Mouse (Mus musculus) mature B cell (primary cell): ENCODE data around the gene Fkbp5.

Source experiments
- in situ Hi-C: fragments of 300-500 bp; cut with MboI; formaldehyde crosslinking; loops from 2 replicates; pipeline ENCODE4 v1.14.3; 2019

The Fkbp5 gene

DNA sequence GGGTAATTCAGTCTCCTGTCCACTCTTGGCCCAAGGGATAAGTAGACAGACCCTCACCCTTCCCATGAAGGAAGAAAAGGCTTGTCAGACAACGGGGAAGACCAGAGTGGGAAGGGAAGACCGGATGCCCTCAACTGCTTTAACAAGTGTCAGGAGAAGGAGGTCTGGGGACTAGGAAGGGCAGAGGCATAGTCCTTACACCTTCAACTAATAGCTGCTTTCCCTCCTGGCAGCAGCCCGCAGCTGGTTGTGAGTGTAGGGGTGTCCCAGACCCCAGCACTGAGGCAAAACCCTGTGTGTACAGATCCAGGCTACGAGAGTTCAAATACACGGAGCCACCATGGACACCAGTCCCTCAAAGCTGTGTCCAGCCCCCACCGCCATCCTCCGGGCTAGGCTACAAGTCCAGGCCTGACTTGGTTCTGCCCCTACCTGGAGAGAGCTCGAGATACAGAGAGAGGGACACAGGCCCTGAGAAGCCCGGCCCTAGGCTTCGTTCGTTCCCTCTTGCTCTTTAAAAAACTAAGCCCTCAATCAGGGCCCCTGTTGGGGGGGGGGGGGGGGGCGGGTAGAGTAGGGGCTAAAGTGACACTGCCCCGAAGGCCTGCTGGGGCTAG, 168.0 kb downstream of the Fkbp5 start:
- in situ Hi-C loops = no loop called here
